Mouse (Mus musculus) kidney, embryonic 14.5 days (tissue): ENCODE results near the gene Galr3. TPM values are rescaled to one million over a fixed set of nuclear protein-coding genes. Genes with fewer than 3 reads are reported as not detected.
A peak's percentile ranks its signal among the peaks of the same experiment; 100 is the strongest.

Experiments used
- ATAC-seq: fragments of 200-750 bp; cut with Nextera tagmentation; 2 replicates; pipeline ENCODE4 v1.8.0; 2017; ENCODE audit warnings: moderate number of reproducible peaks, mild to moderate bottlenecking, moderate TSS enrichment, moderate library complexity; ENCODE audit not compliant: low FRiP score, low TSS enrichment
- H3K27ac ChIP-seq: fragments of 300-500 bp; sonication (generic); 2 replicates; pipeline ENCODE4 v1.5.1; 2014; ENCODE audit warnings: low read depth, mild to moderate bottlenecking, low read length, moderate library complexity, mixed read lengths
- H3K27me3 ChIP-seq: fragments of 300-500 bp; sonication (generic); 2 replicates; pipeline ENCODE4 v1.6.1; 2014; ENCODE audit warnings: mild to moderate bottlenecking, low read length; ENCODE audit not compliant: control insufficient read depth, insufficient read depth
- H3K36me3 ChIP-seq: fragments of 300-500 bp; sonication (generic); 2 replicates; pipeline ENCODE4 v1.6.1; 2014; ENCODE audit warnings: low read length, mixed read lengths; ENCODE audit not compliant: control insufficient read depth, insufficient read depth
- H3K4me1 ChIP-seq: fragments of 300-500 bp; sonication (generic); 2 replicates; pipeline ENCODE4 v1.6.1; 2014; ENCODE audit warnings: low read length, mixed read lengths; ENCODE audit not compliant: control insufficient read depth, insufficient read depth
- H3K4me2 ChIP-seq: fragments of 300-500 bp; sonication (generic); replicated peaks from 2 replicates; pipeline ENCODE4 v1.6.1; 2014; ENCODE audit warnings: low read depth, mild to moderate bottlenecking, low read length
- H3K4me3 ChIP-seq: fragments of 300-500 bp; sonication (generic); 2 replicates; pipeline ENCODE4 v1.5.1; 2014; ENCODE audit warnings: mild to moderate bottlenecking, low read length
- H3K9ac ChIP-seq: fragments of 300-500 bp; sonication (generic); 2 replicates; pipeline ENCODE4 v1.6.1; 2014; ENCODE audit warnings: low read depth, mild to moderate bottlenecking, low read length, moderate library complexity
- H3K9me3 ChIP-seq: fragments of 300-500 bp; sonication (generic); 2 replicates; pipeline ENCODE4 v1.6.1; 2016; ENCODE audit warnings: low read length; ENCODE audit not compliant: control insufficient read depth
- WGBS: fragments of 180-500 bp; shearing (Covaris S2); extraction: QIAGEN DNeasy Blood & Tissue Kit; methylation state at CpG from one replicate; pipeline ENCODE4 v1.1.7; 2014; 5-methylcytosine and 5-hydroxymethylcytosine counted together
- polyA plus RNA-seq: library from polyadenylated mRNA; unstranded; fragments of >200 nt; fragmentation: Nextera tagmentation; extraction: Ambion mirVana; gene quantifications from 2 replicates; pipeline ENCODE4 v1.2.1, GENCODE M21; 2014

The Galr3 gene
- polyA plus RNA-seq, 1 experiment from 2014 or later: 0.28 TPM

DNA sequence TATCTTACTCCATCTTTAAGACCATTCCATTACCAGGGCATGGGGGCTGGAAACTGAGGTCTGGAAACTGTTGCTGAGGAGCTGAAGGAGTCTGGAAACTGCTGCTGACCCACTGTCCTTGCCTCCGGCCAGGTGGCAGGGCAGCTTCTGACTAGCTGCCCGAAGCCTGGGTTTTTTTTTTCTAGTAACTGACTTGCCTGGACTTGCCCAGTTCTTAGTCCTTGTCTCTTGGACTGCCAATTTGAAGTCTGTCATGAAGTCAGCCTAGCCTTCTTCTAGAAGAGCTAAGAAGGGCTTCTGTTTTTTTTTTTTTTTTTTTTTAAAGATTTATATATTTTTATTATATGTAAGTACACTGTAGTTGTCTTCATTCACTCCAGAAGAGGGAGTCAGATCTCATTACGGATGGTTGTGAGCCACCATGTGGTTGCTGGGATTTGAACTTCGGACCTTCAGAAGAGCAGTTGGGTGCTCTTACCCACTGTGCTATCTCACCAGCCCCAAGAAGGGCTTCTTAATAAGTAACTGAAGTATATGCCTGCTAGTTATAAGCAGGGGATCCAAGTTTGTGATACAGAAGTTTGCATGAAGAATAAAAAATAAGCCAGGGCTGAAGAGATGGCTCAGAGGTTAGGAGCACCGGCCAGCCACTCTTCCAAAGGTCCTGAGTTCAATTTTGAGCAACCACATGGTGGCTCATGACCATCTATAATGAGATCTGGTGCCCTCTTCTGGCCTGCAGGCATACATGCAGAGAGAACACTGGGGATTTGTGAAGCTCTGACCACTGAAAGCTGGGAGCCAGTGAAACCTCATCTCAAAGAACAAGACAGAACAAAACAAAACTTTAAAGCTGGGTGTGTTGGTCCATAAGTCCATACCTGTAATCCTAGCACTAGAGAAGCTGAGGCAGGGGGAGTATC, 29.7 kb downstream of the Galr3 start:
- Histone ChIP-seq H3K27me3 (no peaks in the 10 kb centered on the region), H3K36me3 (peaks cover under 1% of the 10 kb centered on the region; the same call in 1 of the 2 replicates), H3K4me1 (peaks cover 9% of the 10 kb centered on the region), H3K9ac (no peak overlapping the region), H3K4me3 (no peak overlapping the region), H3K4me2 (no peak overlapping the region), H3K9me3 (no peaks in the 10 kb centered on the region), H3K27ac (no peak overlapping the region)
- WGBS: 62% methylated on average over 5 of the region's 5 CpGs
- no peak for ATAC-seq

DNA sequence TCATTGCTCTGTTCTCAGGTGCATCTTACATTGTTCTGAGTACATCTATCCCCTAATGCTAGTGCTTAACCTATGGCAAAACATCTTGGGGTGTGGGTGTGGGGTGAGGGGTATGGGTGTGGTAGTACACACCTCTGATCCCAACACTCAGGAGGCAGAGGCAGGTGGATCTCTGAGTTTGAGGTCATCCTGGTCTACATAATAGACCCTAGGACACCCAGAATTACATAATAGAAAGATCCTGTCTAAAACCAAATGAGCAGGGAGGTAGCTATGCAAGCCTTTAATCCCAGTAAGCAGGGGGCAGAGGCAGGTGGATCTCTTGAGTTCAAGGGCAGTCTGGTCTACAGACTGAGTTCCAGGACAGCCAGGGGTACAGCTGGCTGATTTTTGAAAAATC, 32.1 kb downstream of the Galr3 start:
- no peak overlapping the region for H3K4me2 ChIP-seq
- no peaks in the 10 kb centered on the region for H3K9me3 ChIP-seq
- no peak for ATAC-seq
- H3K36me3 ChIP-seq: peaks cover 24% of the 10 kb centered on the region
- H3K4me3 ChIP-seq: no peak overlapping the region
- no peak overlapping the region for H3K9ac ChIP-seq
- H3K27me3 ChIP-seq: no peaks in the 10 kb centered on the region
- peaks cover 9% of the 10 kb centered on the region for H3K4me1 ChIP-seq
- no peak overlapping the region for H3K27ac ChIP-seq

DNA sequence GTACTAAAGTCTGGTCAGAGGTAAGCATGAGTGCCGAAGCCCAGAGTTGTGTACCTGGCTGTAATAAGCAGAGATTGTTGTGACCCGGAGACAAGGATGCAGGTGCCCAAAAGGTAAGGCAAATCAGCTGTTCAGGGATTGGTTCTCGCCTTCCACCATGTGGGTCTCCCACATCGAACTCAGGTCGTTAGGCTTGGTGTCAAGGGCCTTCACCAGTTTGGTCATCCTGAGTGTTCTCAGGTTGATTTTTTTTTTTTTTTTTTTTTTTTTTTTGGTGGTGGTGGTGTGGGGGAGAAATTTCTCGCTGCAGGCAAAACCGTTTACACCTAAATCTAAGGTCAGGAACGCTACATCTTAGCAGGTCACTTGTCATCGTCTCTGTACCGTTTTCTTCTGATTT, 32.8 kb downstream of the Galr3 start:
- no peak for ATAC-seq
- no peaks in the 10 kb centered on the region for H3K9me3 ChIP-seq
- no peaks in the 10 kb centered on the region for H3K27me3 ChIP-seq
- peaks cover 31% of the 10 kb centered on the region for H3K36me3 ChIP-seq
- H3K4me1 ChIP-seq: peaks cover 9% of the 10 kb centered on the region
- peak overlapping the region; percentile 66 for H3K27ac ChIP-seq
- peak overlapping the region; percentile 97 for H3K4me3 ChIP-seq
- peak overlapping the region; percentile 72; the same call in 1 of the 2 replicates for H3K9ac ChIP-seq
- 32% methylated on average over 10 of the region's 10 CpGs for WGBS
- H3K4me2 ChIP-seq: peak overlapping the region; percentile 81

DNA sequence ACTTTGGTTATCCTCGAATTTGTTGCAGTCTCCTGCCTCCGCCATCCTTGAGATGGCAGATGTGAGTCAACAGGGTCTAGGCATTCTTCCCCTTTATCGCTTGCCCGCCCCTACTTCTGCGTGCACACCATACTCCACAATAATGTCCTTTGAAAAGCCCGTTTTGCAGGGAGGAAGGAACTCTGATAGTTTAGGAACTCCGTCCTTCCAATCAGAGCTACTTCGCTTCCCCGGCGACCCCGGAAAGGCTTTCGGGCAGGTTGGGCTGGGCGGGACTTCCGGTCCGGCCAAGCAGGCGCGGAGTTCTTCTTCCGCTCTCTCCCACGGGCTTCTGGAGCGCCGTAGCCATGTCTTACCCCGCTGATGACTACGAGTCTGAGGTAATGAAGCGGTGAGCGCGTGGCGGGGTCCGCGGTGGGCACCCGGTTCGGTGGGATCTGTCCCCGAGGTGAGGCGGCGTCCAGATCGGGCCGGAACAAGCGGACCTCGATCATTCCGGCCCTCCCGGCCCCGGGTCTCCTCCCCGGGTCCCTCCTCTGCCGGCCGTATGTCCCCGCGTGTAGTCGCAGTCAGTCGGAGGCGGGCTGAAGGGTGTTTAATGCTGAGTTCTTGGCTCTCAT, 33.3 kb downstream of the Galr3 start, which contains the start of gene Eif3l:
Gene Eif3l, plus strand, starts transcription at position 267 of the 620 bp plus-strand sequence.
- ATAC-seq: peak; percentile 86
- H3K27me3 ChIP-seq: no peaks in the 10 kb centered on the region
- H3K4me2 ChIP-seq: peak within 1 kb of the TSS; percentile 81
- no peaks in the 10 kb centered on the region for H3K9me3 ChIP-seq
- H3K27ac ChIP-seq: peak within 1 kb of the TSS; percentile 66
- H3K4me3 ChIP-seq: peak within 1 kb of the TSS; percentile 97
- H3K9ac ChIP-seq: peak within 1 kb of the TSS; percentile 72
- H3K4me1 ChIP-seq: peaks cover 9% of the 10 kb centered on the region
- under 1% methylated on average over 49 of the region's 49 CpGs for WGBS
- H3K36me3 ChIP-seq: peaks cover 37% of the 10 kb centered on the region

DNA sequence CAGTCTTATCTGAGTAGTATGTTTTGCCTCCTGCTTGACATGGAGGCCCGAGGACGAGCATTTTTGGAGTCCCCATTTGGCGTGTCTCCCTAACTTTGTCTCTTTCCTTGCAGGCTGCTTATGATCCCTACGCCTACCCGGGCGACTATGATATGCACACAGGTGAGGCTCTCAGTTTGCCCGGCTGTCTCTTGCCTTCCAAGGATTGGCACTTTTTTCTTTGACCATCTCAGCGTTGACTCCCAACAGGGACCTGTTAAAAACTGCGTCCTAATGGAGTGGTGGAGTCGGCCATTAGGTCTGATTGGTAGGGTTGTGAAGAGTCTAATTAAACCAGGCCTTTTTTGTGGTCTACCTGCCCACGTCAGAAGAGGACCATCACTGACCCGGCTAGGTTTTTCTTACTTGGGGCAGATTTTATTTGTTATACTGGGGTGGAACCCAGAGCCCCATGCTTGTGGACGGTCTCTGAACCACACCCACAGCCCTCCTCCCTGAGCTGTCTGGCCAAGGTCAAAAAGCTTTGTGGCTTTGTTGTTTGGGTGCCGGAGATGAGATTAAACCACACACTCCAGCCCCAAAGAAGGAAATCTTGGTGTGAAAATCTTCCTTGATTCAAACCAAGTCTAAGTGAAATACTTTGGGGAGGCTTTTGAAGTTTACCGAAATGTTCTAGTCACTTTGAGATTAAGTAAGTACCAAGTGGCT, 34.1 kb downstream of the Galr3 start:
- H3K9ac ChIP-seq: peak overlapping the region; percentile 72
- H3K4me1 ChIP-seq: peaks cover 9% of the 10 kb centered on the region
- H3K4me3 ChIP-seq: peak overlapping the region; percentile 97
- H3K36me3 ChIP-seq: peaks cover 44% of the 10 kb centered on the region
- no peaks in the 10 kb centered on the region for H3K27me3 ChIP-seq
- no peak for ATAC-seq
- peak overlapping the region; percentile 66 for H3K27ac ChIP-seq
- WGBS: 32% methylated on average over 15 of the region's 15 CpGs
- H3K9me3 ChIP-seq: no peaks in the 10 kb centered on the region
- H3K4me2 ChIP-seq: peak overlapping the region; percentile 81

DNA sequence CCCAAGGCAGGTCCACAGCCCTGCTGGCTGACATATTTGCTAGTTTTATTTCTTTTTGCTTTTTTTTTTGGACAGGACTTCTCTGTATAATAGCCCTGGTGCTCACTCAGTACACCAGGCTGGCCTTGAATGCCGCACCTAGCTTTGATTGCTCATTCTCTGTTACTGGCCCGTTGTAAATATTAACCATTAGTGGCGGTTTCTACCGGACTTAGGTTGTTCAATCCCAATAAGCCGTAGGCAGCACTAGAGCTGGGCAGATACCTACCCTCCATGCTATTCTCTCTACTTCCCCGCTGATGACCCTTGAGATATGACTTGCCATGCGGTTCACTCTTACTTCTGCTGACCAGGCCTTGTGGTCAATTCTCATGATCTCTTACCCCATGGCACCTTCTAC, 37.9 kb downstream of the Galr3 start:
- Histone ChIP-seq H3K4me1 (peaks cover 5% of the 10 kb centered on the region), H3K27ac (no peak overlapping the region), H3K36me3 (peaks cover 81% of the 10 kb centered on the region), H3K27me3 (no peaks in the 10 kb centered on the region), H3K4me2 (no peak overlapping the region), H3K4me3 (no peak overlapping the region), H3K9ac (no peak overlapping the region), H3K9me3 (no peaks in the 10 kb centered on the region)
- ATAC-seq: no peak
- 92% methylated on average over 7 of the region's 7 CpGs for WGBS

DNA sequence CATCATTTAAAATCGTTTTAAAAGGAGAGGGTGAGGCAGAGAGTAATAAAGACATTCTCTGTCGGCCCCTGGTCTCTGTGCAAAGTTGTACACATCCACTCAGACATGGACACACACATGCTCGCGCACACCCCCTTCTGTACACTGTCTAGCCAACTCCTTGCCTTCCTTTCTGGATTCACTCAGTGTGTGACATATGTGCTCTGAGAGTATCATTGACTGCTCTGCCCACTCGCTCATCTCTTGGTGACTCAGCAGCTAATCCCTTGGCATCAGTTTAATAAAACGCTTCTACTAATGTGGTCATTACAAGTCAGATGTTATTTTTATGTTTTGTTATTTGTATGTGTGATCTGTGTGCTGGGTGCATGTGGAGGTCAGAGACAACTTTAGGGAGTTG, 50.6 kb downstream of the Galr3 start:
- Histone ChIP-seq H3K9ac (no peak overlapping the region), H3K36me3 (peaks cover 82% of the 10 kb centered on the region), H3K4me3 (no peak overlapping the region), H3K9me3 (no peaks in the 10 kb centered on the region), H3K27ac (no peak overlapping the region), H3K4me2 (no peak overlapping the region), H3K27me3 (no peaks in the 10 kb centered on the region), H3K4me1 (peaks cover 8% of the 10 kb centered on the region; the same call in 1 of the 2 replicates)
- ATAC-seq: no peak
- WGBS: 89% methylated on average over 6 of the region's 6 CpGs
